Mouse (Mus musculus) bone marrow macrophage, adult 2 months (primary cell): ENCODE results near the gene Tmx2.
"Not testable (repeated sequence)": the region's sequence is repeated elsewhere in the genome, so short reads cannot be mapped to it uniquely, and the experiment has no call there.

Experiments
- CTCF ChIP-seq: IDR thresholded peaks from 2 replicates; pipeline ENCODE4 v1.5.1; 2012; ENCODE audit warnings: low read depth, mild to moderate bottlenecking, low read length, moderate library complexity
- POLR2A ChIP-seq: IDR thresholded peaks from 2 replicates; pipeline ENCODE4 v1.6.1; 2012; ENCODE audit warnings: mild to moderate bottlenecking, low read depth, low read length, borderline replicate concordance

DNA sequence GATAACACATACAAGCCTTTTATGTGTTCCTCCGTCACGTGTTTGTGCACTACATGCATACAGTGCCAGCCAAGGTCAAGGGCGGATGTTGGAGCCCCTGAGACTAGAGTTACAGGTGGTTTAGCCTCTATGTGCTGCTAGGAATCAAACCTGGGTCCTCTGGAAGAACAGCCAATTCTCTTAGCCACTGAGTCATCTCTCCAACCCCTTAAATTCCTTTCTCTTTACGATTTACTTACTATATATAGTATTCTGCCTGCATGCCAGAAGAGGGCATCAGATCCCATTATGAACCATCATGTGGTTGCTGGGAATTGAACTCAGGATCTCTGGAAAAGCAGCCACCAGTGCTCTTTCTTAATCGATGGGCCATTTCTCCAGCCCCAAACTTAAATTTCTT, 7.4 kb downstream of the Tmx2 start:
- not testable (repeated sequence) for TF ChIP-seq CTCF, POLR2A
